Mouse (Mus musculus): ENCODE measurements around the gene Dnm2. TPM values are rescaled to one million over a fixed set of nuclear protein-coding genes. Genes with fewer than 3 reads are reported as not detected.
A peak's percentile ranks its signal among the peaks of the same experiment; 100 is the strongest.
"Not testable (repeated sequence)": the region's sequence is repeated elsewhere in the genome, so short reads cannot be mapped to it uniquely, and the experiment has no call there.

Gene Dnm2
- polyA plus RNA-seq, 1 experiment from 2014 or later, result 81.4 TPM

GRCm38 (mm10) chr9:21536501-21536900 is 111.8 kb downstream of the Dnm2 start:
- H3K27me3 ChIP-seq (ENCODE audit: control insufficient read depth, insufficient read depth, low read length), result no peaks in the 10 kb centered on the region
- H3K4me3 ChIP-seq (replicated peaks; ENCODE audit: low read length), result no peak overlapping the region
- no peak overlapping the region for H3K4me2 ChIP-seq (ENCODE audit: low read depth, low read length)
- 0 out of 2 replicates have a peak, but pooled peaks cover 2% of the 10 kb centered on the region for H3K4me1 ChIP-seq (ENCODE audit: control insufficient read depth, insufficient read depth, low read length)
- H3K27ac ChIP-seq (ENCODE audit: low read length), result no peak overlapping the region
- no peak for ATAC-seq (ENCODE audit: insufficient read depth, low FRiP score)
- 87% methylated on average over 14 of the region's 14 CpGs for WGBS
- no peaks in the 10 kb centered on the region for H3K9me3 ChIP-seq (replicated peaks; ENCODE audit: control insufficient read depth, low read length)
- no peak overlapping the region for H3K9ac ChIP-seq (ENCODE audit: low read length)
- H3K36me3 ChIP-seq (ENCODE audit: control insufficient read depth, insufficient read depth, low read length), result no peaks in the 10 kb centered on the region

GRCm38 (mm10) chr9:21537009-21537408 is 112.3 kb downstream of the Dnm2 start:
- 0 out of 2 replicates have a peak, but pooled peaks cover 2% of the 10 kb centered on the region for H3K4me1 ChIP-seq (ENCODE audit: control insufficient read depth, insufficient read depth, low read length)
- H3K27me3 ChIP-seq (ENCODE audit: control insufficient read depth, insufficient read depth, low read length), result no peaks in the 10 kb centered on the region
- no peaks in the 10 kb centered on the region for H3K36me3 ChIP-seq (ENCODE audit: control insufficient read depth, insufficient read depth, low read length)
- WGBS, result 66% methylated on average over 4 of the region's 4 CpGs
- no peaks in the 10 kb centered on the region for H3K9me3 ChIP-seq (replicated peaks; ENCODE audit: control insufficient read depth, low read length)
- H3K4me2 ChIP-seq (ENCODE audit: low read depth, low read length), result no peak overlapping the region
- no peak overlapping the region for H3K9ac ChIP-seq (ENCODE audit: low read length)
- ATAC-seq (ENCODE audit: insufficient read depth, low FRiP score), result no peak
- H3K27ac ChIP-seq (ENCODE audit: low read length), result no peak overlapping the region
- no peak overlapping the region for H3K4me3 ChIP-seq (replicated peaks; ENCODE audit: low read length)

GRCm38 (mm10) chr9:21539981-21540753 is 115.5 kb downstream of the Dnm2 start:
- Histone ChIP-seq H3K9ac (ENCODE audit: low read length) (no peak overlapping the region), H3K27me3 (ENCODE audit: control insufficient read depth, insufficient read depth, low read length) (no peaks in the 10 kb centered on the region), H3K4me3 (replicated peaks; ENCODE audit: low read length) (no peak overlapping the region), H3K27ac (ENCODE audit: low read length) (no peak overlapping the region), H3K36me3 (ENCODE audit: control insufficient read depth, insufficient read depth, low read length) (no peaks in the 10 kb centered on the region), H3K4me2 (ENCODE audit: low read depth, low read length) (no peak overlapping the region), H3K9me3 (replicated peaks; ENCODE audit: control insufficient read depth, low read length) (no peaks in the 10 kb centered on the region), H3K4me1 (ENCODE audit: control insufficient read depth, insufficient read depth, low read length) (peaks cover 13% of the 10 kb centered on the region)
- 71% methylated on average over 7 of the region's 7 CpGs for WGBS
- no peak for ATAC-seq (ENCODE audit: insufficient read depth, low FRiP score)

- not testable (repeated sequence) for H3K4me3 ChIP-seq (replicated peaks; ENCODE audit: low read length); H3K4me2 ChIP-seq (ENCODE audit: low read depth, low read length); ATAC-seq (ENCODE audit: insufficient read depth, low FRiP score); H3K36me3 ChIP-seq (ENCODE audit: control insufficient read depth, insufficient read depth, low read length); H3K27ac ChIP-seq (ENCODE audit: low read length); H3K9ac ChIP-seq (ENCODE audit: low read length); H3K27me3 ChIP-seq (ENCODE audit: control insufficient read depth, insufficient read depth, low read length); H3K9me3 ChIP-seq (replicated peaks; ENCODE audit: control insufficient read depth, low read length)
- 90% methylated on average over 2 of the region's 2 CpGs for WGBS
- H3K4me1 ChIP-seq (ENCODE audit: control insufficient read depth, insufficient read depth, low read length), result peaks cover 13% of the 10 kb centered on the region
Measured at GRCm38 (mm10) chr9:21542001-21542400, 117.3 kb downstream of the Dnm2 start.

- Histone ChIP-seq H3K36me3 (ENCODE audit: control insufficient read depth, insufficient read depth, low read length) (0 out of 2 replicates have a peak, but pooled peaks cover 3% of the 10 kb centered on the region), H3K4me1 (ENCODE audit: control insufficient read depth, insufficient read depth, low read length) (peaks cover 26% of the 10 kb centered on the region), H3K27ac (ENCODE audit: low read length) (peak overlapping the region; percentile 98), H3K9ac (ENCODE audit: low read length) (peak overlapping the region; percentile 82), H3K4me2 (ENCODE audit: low read depth, low read length) (peak overlapping the region; percentile 51), H3K4me3 (replicated peaks; ENCODE audit: low read length) (peak overlapping the region; percentile 79), H3K9me3 (replicated peaks; ENCODE audit: control insufficient read depth, low read length) (no peaks in the 10 kb centered on the region), H3K27me3 (ENCODE audit: control insufficient read depth, insufficient read depth, low read length) (no peaks in the 10 kb centered on the region)
- 13% methylated on average over 9 of the region's 9 CpGs for WGBS
- ATAC-seq (ENCODE audit: insufficient read depth, low FRiP score), result peak; percentile 82
Measured at GRCm38 (mm10) chr9:21545351-21545915, 120.7 kb downstream of the Dnm2 start.

- under 1% methylated on average over 67 of the region's 67 CpGs for WGBS
- Histone ChIP-seq H3K4me2 (ENCODE audit: low read depth, low read length) (peak overlapping the region; percentile 51), H3K36me3 (ENCODE audit: control insufficient read depth, insufficient read depth, low read length) (0 out of 2 replicates have a peak, but pooled peaks cover 7% of the 10 kb centered on the region), H3K4me3 (replicated peaks; ENCODE audit: low read length) (peak overlapping the region; percentile 79), H3K4me1 (ENCODE audit: control insufficient read depth, insufficient read depth, low read length) (peaks cover 26% of the 10 kb centered on the region), H3K27ac (ENCODE audit: low read length) (peak overlapping the region; percentile 98), H3K9ac (ENCODE audit: low read length) (peak overlapping the region; percentile 94), H3K27me3 (ENCODE audit: control insufficient read depth, insufficient read depth, low read length) (no peaks in the 10 kb centered on the region), H3K9me3 (replicated peaks; ENCODE audit: control insufficient read depth, low read length) (no peaks in the 10 kb centered on the region)
- ATAC-seq (ENCODE audit: insufficient read depth, low FRiP score), result peak; percentile 94
Measured at GRCm38 (mm10) chr9:21545916-21546788, 121.4 kb downstream of the Dnm2 start.

GRCm38 (mm10) chr9:21546789-21547074 is 122.0 kb downstream of the Dnm2 start, which contains the start of gene Carm1:
TSS of gene Carm1 (plus strand) at chr9:21546894.
- Histone ChIP-seq H3K36me3 (ENCODE audit: control insufficient read depth, insufficient read depth, low read length) (peaks cover 7% of the 10 kb centered on the region; the same call in 1 of the 2 replicates), H3K4me1 (ENCODE audit: control insufficient read depth, insufficient read depth, low read length) (peaks cover 26% of the 10 kb centered on the region), H3K9me3 (replicated peaks; ENCODE audit: control insufficient read depth, low read length) (no peaks in the 10 kb centered on the region), H3K9ac (ENCODE audit: low read length) (peak within 1 kb of the TSS; percentile 94), H3K27ac (ENCODE audit: low read length) (peak within 1 kb of the TSS; percentile 98), H3K4me3 (replicated peaks; ENCODE audit: low read length) (peak within 1 kb of the TSS; percentile 79), H3K27me3 (ENCODE audit: control insufficient read depth, insufficient read depth, low read length) (no peaks in the 10 kb centered on the region), H3K4me2 (ENCODE audit: low read depth, low read length) (peak within 1 kb of the TSS; percentile 82)
- under 1% methylated on average over 39 of the region's 52 CpGs for WGBS
- ATAC-seq (ENCODE audit: insufficient read depth, low FRiP score), result no peak

GRCm38 (mm10) chr9:21547075-21547941 is 122.6 kb downstream of the Dnm2 start:
- Histone ChIP-seq H3K27ac (ENCODE audit: low read length) (peak overlapping the region; percentile 98), H3K36me3 (ENCODE audit: control insufficient read depth, insufficient read depth, low read length) (peaks cover 7% of the 10 kb centered on the region; the same call in 1 of the 2 replicates), H3K27me3 (ENCODE audit: control insufficient read depth, insufficient read depth, low read length) (no peaks in the 10 kb centered on the region), H3K9ac (ENCODE audit: low read length) (peak overlapping the region; percentile 94), H3K4me1 (ENCODE audit: control insufficient read depth, insufficient read depth, low read length) (peaks cover 26% of the 10 kb centered on the region), H3K9me3 (replicated peaks; ENCODE audit: control insufficient read depth, low read length) (no peaks in the 10 kb centered on the region), H3K4me2 (ENCODE audit: low read depth, low read length) (peak overlapping the region; percentile 82), H3K4me3 (replicated peaks; ENCODE audit: low read length) (peak overlapping the region; percentile 79)
- ATAC-seq (ENCODE audit: insufficient read depth, low FRiP score), result peak; percentile 3; the same call in 1 of the 2 replicates
- WGBS, result under 1% methylated on average over 59 of the region's 66 CpGs

Measured in stomach, embryonic 16.5 days (tissue).